Mouse (Mus musculus): ENCODE results near the gene Klk13.
"Not testable (repeated sequence)": the region's sequence is repeated elsewhere in the genome, so short reads cannot be mapped to it uniquely, and the experiment has no call there.

The Klk13 gene

DNA sequence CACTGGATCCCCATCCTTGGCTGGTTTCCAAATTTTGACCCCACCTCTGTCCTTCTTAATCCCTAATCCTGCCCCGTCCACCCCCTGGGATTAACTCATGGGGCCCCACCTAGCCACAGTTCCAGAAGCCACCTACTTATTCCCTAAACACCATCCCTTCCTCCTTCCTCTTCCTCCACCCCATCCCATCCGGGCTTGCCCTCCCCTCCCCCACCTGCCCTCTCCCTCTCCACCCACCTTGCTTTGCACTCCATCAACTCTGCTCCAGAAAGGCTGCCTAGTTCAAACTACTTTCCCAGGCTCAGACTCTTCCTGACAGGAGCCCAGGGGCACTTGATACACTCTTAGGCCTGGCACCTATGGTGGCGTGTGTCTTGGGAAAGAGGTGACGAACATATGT is at the start of gene Klk13:
Gene Klk13, plus strand, starts transcription at position 301 of the 400 bp plus-strand sequence.
- Histone ChIP-seq H3K27me3 (ENCODE audit: insufficient read depth, low read length) (0 out of 2 replicates have a peak, but pooled peaks cover 3% of the 10 kb centered on the region), H3K36me3 (ENCODE audit: insufficient read depth, low read length) (no peaks in the 10 kb centered on the region), H3K9me3 (ENCODE audit: low read length) (no peaks in the 10 kb centered on the region), H3K4me1 (replicated peaks; ENCODE audit: low read depth, low read length) (peaks cover 32% of the 10 kb centered on the region), H3K4me3 (replicated peaks; ENCODE audit: low read length) (peak within 1 kb of the TSS; percentile 64)
- no peak for TF ChIP-seq NANOG (IDR thresholded peaks at IDR 0.05; ENCODE audit: borderline replicate concordance, low read length)

DNA sequence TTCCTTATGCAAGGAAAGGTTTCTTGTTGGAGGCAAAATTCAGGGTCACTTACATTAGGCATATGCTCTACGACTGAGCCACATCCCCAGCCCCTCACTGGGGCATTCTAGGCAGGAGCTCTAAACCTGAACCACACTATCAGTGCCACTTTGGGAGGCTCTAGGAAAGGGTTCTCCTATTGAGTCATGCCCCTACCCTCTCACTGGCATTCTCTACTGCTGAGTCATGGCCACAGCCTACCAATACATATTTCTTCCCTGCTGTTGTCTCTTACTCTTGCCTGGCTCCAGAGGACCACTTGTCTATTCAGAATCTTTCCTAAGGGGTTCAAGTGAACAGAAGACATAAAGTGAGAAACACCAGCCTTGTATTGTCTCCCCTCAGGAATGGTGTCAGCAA is 49.6 kb upstream of the Klk13 start:
- H3K4me3 ChIP-seq (replicated peaks; ENCODE audit: low read length), result no peak overlapping the region
- no peak for TF ChIP-seq CTCF (conservative IDR thresholded peaks at IDR 0.05; ENCODE audit: low read length)
- no peak for TF ChIP-seq NANOG (IDR thresholded peaks at IDR 0.05; ENCODE audit: borderline replicate concordance, low read length)
- no peak for TF ChIP-seq POU5F1 (IDR thresholded peaks at IDR 0.05; ENCODE audit: borderline replicate concordance, low read length)
- peaks cover 10% of the 10 kb centered on the region; the same call in 1 of the 2 replicates for H3K27me3 ChIP-seq (ENCODE audit: insufficient read depth, low read length)
- H3K4me1 ChIP-seq (replicated peaks; ENCODE audit: low read depth, low read length), result no peaks in the 10 kb centered on the region
- no peaks in the 10 kb centered on the region for H3K36me3 ChIP-seq (ENCODE audit: insufficient read depth, low read length)
- H3K9me3 ChIP-seq (ENCODE audit: low read length), result peaks cover 9% of the 10 kb centered on the region; the same call in 1 of the 2 replicates

DNA sequence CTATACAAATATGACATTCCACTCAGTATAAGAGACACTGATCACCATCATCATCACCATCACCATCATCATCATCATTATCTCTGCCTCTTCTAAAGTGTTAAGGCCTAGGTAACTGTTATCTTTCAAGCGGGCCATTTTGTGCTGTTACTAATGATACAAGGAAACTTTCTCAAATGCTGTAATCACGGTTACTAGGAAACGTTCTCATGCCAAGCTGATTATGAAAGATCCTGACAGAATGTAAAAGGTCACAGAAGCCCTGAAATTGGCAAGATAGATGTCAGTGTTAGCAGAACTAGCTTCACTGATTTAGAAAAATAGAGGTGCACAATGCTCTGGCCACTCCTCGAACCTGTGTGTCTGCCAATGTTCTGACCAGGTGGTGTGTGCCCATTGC is 45.1 kb upstream of the Klk13 start:
- H3K36me3 ChIP-seq (ENCODE audit: insufficient read depth, low read length); H3K4me3 ChIP-seq (replicated peaks; ENCODE audit: low read length); H3K4me1 ChIP-seq (replicated peaks; ENCODE audit: low read depth, low read length); H3K9me3 ChIP-seq (ENCODE audit: low read length); H3K27me3 ChIP-seq (ENCODE audit: insufficient read depth, low read length): not testable (repeated sequence)

DNA sequence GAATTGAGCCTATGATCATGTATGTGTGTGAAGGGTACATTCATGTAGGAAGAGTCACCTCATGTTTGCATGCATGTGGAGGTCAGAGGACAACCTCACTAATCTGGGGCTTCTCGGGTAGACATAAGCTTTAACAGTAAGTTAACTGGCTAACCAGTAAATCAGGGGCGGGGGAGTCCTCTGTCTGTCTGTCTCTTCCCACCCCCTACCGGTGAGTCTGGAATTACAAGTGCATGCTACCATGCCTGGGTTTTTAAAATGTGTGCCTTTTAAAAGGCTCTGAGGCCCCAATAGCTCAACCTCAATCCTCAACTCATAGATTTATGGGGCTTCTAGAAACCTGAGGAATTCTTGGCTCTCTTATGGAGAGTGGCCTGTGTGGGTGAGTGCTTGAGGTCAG is 43.8 kb upstream of the Klk13 start:
- Histone ChIP-seq H3K9me3 (ENCODE audit: low read length) (no peaks in the 10 kb centered on the region), H3K27me3 (ENCODE audit: insufficient read depth, low read length) (no peaks in the 10 kb centered on the region), H3K4me3 (replicated peaks; ENCODE audit: low read length) (no peak overlapping the region), H3K4me1 (replicated peaks; ENCODE audit: low read depth, low read length) (peaks cover 14% of the 10 kb centered on the region), H3K36me3 (ENCODE audit: insufficient read depth, low read length) (no peaks in the 10 kb centered on the region)
- peak; percentile 55 for TF ChIP-seq CTCF (conservative IDR thresholded peaks at IDR 0.05; ENCODE audit: low read length)
- no peak for TF ChIP-seq NANOG (IDR thresholded peaks at IDR 0.05; ENCODE audit: borderline replicate concordance, low read length)
- TF ChIP-seq POU5F1 (IDR thresholded peaks at IDR 0.05; ENCODE audit: borderline replicate concordance, low read length), result no peak

DNA sequence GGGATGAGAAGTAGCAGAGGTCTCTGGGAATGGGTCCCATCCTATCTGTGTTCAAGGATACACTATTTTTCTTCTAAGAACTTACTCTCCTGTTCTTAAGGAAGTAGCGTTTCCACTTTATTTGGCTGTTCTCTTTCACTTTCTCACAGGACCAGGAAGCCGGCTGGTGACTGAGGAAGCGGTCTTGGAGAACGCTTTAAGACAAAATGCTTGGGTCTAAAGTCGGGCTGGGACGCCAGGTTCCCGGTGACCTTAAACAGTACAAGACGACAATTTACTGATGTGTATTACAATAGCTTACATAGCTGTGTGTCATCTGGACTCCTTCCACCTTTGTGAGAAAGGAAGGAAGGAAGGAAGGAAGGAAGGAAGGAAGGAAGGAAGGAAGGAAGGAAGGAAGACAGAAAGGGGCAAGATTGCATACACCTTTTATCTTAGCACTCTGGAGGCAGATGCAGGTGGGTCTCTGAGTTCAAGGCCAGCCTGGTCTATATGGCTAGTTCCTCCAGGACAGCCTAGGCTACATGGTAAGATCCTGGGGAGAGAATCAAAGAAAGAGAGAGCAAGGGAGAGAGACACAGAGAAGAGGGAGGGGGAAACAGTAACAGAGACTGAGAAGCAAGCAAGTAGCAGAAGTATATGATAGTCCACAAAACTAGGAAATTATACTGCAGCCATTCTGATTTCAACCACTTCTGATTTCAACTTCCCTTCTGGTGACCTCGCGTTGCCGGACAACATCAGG is 41.1 kb upstream of the Klk13 start:
- TF ChIP-seq POU5F1 (IDR thresholded peaks at IDR 0.05; ENCODE audit: borderline replicate concordance, low read length), result no peak
- TF ChIP-seq CTCF (conservative IDR thresholded peaks at IDR 0.05; ENCODE audit: low read length), result no peak
- TF ChIP-seq NANOG (IDR thresholded peaks at IDR 0.05; ENCODE audit: borderline replicate concordance, low read length), result no peak
- peak overlapping the region; percentile 90 for H3K4me3 ChIP-seq (replicated peaks; ENCODE audit: low read length)
- no peaks in the 10 kb centered on the region for H3K9me3 ChIP-seq (ENCODE audit: low read length)
- H3K36me3 ChIP-seq (ENCODE audit: insufficient read depth, low read length), result no peaks in the 10 kb centered on the region
- H3K27me3 ChIP-seq (ENCODE audit: insufficient read depth, low read length), result peaks cover 15% of the 10 kb centered on the region
- H3K4me1 ChIP-seq (replicated peaks; ENCODE audit: low read depth, low read length), result peaks cover 28% of the 10 kb centered on the region

DNA sequence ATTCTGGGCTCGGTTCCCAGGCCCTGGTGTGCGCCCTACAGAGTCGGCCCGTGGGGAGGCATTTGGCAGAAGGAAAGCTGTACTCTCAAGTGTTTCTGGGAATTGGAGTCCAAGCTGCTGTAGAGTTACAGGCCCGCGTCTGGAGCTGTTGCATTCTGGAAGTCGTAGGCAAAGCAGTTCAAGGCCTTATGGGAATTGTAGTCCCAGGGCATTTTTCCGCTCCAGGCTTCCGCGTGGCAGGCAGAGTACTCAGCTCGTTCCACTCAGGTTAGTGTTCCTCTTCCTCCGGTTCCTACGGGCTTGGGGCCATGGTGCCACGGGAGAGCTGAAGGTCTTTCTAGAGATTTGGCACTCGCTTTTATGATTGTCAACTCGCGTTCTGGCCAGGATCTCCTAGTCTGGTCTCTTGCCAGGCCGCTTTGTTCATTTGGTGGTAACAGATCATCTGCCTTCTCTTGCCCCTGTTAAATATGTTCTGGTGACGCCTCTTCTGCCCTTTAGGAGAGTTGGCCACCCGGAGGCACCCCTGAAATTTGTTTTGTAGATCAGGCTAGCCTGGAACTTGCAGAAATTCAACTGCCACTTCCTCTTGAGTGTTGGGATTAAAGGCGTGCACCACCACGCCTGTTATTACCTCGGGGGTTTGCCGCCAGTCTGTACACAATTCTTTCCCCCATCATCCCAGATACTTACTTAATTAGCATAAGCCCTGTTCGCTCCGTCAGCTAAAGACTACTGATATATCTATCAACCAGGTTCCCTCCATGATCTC is 40.4 kb upstream of the Klk13 start, which contains the start of gene Ctu1:
Gene Ctu1, plus strand, starts transcription at position 208 of the 772 bp plus-strand sequence.
- Histone ChIP-seq H3K4me1 (replicated peaks; ENCODE audit: low read depth, low read length) (peaks cover 36% of the 10 kb centered on the region), H3K27me3 (ENCODE audit: insufficient read depth, low read length) (peaks cover 15% of the 10 kb centered on the region), H3K36me3 (ENCODE audit: insufficient read depth, low read length) (peaks cover under 1% of the 10 kb centered on the region; the same call in 1 of the 2 replicates), H3K9me3 (ENCODE audit: low read length) (no peaks in the 10 kb centered on the region), H3K4me3 (replicated peaks; ENCODE audit: low read length) (peak within 1 kb of the TSS; percentile 90)
- TF ChIP-seq NANOG (IDR thresholded peaks at IDR 0.05; ENCODE audit: borderline replicate concordance, low read length), result no peak
- TF ChIP-seq POU5F1 (IDR thresholded peaks at IDR 0.05; ENCODE audit: borderline replicate concordance, low read length), result no peak
- TF ChIP-seq CTCF (conservative IDR thresholded peaks at IDR 0.05; ENCODE audit: low read length), result no peak

DNA sequence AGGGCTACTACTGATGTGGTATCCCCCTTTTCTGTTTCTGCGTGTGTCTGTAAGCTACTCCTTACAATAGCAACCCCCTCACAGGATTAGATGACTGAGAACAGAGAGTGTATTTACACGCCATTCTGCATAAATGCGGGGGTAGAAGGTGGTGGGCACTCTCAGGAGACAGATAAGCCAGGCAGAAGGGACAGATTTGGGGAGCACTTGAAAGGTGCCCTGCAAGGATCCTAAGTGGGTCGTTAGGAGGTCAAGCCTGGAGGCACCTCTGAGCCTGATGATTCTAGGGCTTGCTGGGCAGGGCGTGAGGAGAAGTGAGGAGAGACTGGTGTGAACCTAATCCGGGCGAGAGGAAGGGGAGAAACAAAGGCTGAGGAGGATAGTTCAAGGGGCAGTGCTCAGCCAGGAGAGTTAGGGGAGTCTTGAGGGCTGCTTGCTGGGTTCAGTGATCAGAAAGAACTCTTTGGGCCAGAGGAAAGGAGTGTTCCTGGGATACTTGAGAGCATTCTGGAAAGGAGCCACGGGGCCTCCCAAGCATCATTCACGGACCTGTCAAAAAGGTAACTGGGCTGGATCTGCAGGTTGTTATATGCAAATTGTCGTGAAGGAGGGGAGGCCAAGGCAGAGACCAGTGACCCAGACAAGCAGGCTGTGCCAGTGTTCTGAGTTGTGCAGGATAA is 39.6 kb upstream of the Klk13 start:
- Histone ChIP-seq H3K4me3 (replicated peaks; ENCODE audit: low read length) (peak overlapping the region; percentile 90), H3K36me3 (ENCODE audit: insufficient read depth, low read length) (peaks cover 8% of the 10 kb centered on the region), H3K27me3 (ENCODE audit: insufficient read depth, low read length) (peaks cover 15% of the 10 kb centered on the region), H3K4me1 (replicated peaks; ENCODE audit: low read depth, low read length) (peaks cover 42% of the 10 kb centered on the region), H3K9me3 (ENCODE audit: low read length) (no peaks in the 10 kb centered on the region)
- TF ChIP-seq CTCF (conservative IDR thresholded peaks at IDR 0.05; ENCODE audit: low read length) (no peak), NANOG (IDR thresholded peaks at IDR 0.05; ENCODE audit: borderline replicate concordance, low read length) (no peak), POU5F1 (IDR thresholded peaks at IDR 0.05; ENCODE audit: borderline replicate concordance, low read length) (no peak)

DNA sequence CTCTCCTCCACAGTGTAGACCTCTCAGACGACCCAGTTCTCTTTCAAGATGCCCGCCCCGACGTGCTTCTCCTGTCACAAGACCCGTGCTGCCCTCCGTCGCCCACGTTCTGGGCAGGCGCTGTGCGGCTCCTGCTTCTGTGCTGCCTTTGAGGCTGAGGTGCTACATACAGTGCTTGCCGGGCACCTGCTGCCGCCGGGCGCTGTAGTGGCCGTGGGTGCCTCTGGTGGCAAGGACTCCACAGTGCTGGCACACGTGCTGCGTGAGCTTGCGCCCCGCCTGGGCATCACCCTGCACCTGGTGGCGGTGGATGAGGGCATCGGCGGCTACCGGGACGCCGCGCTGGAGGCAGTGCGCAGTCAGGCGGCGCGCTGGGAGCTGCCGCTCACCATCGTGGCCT is 37.3 kb upstream of the Klk13 start:
- H3K36me3 ChIP-seq (ENCODE audit: insufficient read depth, low read length), result peaks cover 9% of the 10 kb centered on the region
- H3K4me3 ChIP-seq (replicated peaks; ENCODE audit: low read length), result peak overlapping the region; percentile 79
- TF ChIP-seq CTCF (conservative IDR thresholded peaks at IDR 0.05; ENCODE audit: low read length) (no peak), POU5F1 (IDR thresholded peaks at IDR 0.05; ENCODE audit: borderline replicate concordance, low read length) (no peak), NANOG (IDR thresholded peaks at IDR 0.05; ENCODE audit: borderline replicate concordance, low read length) (no peak)
- H3K9me3 ChIP-seq (ENCODE audit: low read length), result no peaks in the 10 kb centered on the region
- peaks cover 42% of the 10 kb centered on the region for H3K4me1 ChIP-seq (replicated peaks; ENCODE audit: low read depth, low read length)
- peaks cover 15% of the 10 kb centered on the region for H3K27me3 ChIP-seq (ENCODE audit: insufficient read depth, low read length)

Measured in E14TG2a.4 (cell line).